Mouse (Mus musculus): ENCODE results near the gene Pdik1l. TPM values are rescaled to one million over a fixed set of nuclear protein-coding genes. Genes with fewer than 3 reads are reported as not detected.

Pdik1l gene
- total RNA-seq (2023), result 15.4 TPM

GRCm38 (mm10) chr4:134287575-134288025, at the start of gene Pdik1l:
Pdik1l (minus strand) TSS chr4:134287895.

GRCm38 (mm10) chr4:134314876-134315275, 27.2 kb upstream of the Pdik1l start, which contains the start of gene Trim63:
Trim63 (plus strand) TSS chr4:134315120.

DNA sequence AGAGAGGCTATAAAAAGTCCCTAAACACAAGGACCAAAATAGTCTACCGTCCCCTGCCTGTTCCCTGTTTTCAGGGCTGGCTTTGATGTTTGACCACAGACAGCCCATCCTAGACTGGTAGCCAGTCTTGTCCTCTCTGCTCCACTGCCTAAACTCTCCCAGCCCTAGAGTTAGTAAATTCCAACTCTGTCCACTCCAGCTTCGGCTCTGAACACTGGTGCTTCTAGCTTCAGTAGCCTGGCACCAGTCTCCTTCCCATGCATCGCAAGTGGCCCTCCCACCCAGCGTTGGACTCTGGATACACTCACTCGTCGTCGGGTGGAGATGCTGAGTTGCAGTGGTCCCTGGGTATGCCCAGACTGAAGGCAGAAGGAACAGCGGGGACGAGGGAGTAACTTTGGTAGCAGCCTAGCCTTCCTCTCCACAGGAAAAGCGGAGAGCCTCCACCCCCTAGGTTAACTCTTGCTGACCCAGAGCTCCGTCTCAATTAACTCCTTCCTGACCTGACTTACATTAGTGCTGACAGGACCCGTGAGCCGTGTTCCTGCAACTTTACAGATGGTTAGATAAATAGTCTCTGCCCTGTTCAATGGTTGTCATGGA, 33.9 kb downstream of the Pdik1l start, which contains the start of gene Grrp1:
Grrp1 (minus strand) TSS at position 385 of the 603 bp plus-strand sequence.

DNA sequence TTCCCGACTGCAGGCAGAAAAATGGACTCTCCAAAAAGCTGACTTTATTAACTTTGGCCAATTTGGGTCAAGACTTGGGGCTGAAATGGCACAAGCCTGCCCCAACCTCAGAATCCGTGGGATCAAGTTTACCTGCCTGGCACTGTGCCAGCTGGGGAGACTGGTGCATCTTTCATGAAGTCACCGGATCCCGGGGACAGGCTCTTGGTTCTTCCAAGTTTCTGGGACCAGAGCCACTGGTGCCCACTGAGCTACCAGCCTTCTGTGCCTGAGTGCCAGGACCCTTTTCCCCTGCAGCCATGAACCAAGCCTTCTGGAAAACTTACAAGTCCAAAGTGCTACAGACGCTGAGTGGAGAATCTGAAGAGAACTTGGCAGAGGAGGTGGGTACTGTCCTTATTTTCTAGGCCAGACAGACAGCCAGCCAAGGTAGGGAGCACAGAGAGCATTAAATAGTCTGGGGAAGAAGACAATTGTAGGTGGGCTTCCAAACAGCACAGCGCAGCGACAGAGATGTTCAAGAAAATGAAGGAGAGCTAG, 40.9 kb downstream of the Pdik1l start, which contains the start of gene Gm30191:
Gm30191 (plus strand) TSS at position 217 of the 540 bp plus-strand sequence.

GRCm38 (mm10) chr4:134245148-134245843, 42.4 kb downstream of the Pdik1l start, which contains the start of gene Zfp593:
Zfp593 (minus strand) TSS chr4:134245592.

DNA sequence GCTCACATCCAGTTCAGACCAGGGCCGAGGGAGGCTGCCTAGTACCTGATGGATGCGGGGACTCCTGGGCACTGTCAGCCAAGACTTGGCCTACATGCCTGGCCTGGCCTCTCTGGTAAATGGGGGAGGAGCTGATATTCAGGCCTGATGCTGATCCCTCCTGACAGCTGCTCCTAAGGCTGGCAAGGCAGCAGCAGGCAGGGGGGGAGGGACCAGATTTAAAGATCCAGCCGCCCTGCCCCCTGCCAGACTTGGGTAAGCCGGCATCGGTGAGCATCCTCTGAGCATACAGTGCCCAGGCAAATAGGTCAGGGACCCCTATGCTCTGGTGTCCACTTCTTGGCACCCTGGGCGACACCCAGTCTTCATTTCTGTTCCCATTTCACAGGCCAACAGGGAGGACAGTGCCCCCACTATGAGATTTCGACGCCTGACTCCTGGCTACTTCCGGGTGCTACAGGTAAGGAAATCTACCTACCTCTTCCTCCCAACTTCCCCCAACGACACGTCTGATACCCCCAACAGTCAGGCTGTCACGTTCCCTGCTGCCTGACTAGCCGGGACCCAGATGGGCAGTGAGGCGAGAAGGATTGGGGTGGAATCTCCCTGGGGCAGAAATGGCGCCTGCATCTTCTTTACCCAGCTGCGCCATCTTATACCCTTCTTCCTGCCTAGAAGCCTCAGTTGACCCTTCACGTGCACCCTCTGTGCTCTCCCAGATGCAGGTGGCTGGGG, 44.0 kb downstream of the Pdik1l start, which contains the start of gene E130218I03Rik:
E130218I03Rik (plus strand) TSS at position 147 of the 735 bp plus-strand sequence.

GRCm38 (mm10) chr4:134238279-134238651, 49.4 kb downstream of the Pdik1l start, which contains the start of gene Cnksr1:
Cnksr1 (minus strand) TSS chr4:134238399.

DNA sequence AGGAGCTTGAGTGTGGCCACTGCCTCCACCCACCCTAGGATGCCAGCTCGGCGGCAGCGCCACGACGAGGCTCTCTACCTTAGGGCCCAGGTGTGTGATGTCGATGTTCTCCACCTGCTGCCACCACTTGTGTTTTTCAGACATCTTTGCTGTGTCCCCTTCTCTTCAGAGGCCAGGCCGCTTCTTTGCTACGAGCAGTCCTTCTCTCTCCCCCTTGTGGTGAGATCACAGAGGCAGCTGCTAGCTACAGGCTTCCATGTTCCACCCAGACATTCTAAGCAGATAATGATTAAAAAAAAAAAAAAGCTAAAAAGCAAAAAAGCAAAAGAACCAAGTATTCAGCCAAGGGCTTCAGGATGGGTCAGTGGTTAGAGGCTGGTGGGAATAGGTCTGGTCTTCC, 60.5 kb downstream of the Pdik1l start, which contains the start of gene Catsper4:
Catsper4 (minus strand) TSS at position 190 of the 400 bp plus-strand sequence.

Other genes starting within 250 kb of the Pdik1l start
- 0.80 TPM for gene Zfp683, start 234.1 kb downstream of the Pdik1l start, total RNA-seq (2023)
- 13.0 TPM for gene Crybg2, start 227.1 kb downstream of the Pdik1l start, total RNA-seq (2023)
- gene Cd52, start 192.8 kb downstream of the Pdik1l start, total RNA-seq (2023), result 1,000 TPM
- 69.4 TPM for gene Ubxn11, start 185.3 kb downstream of the Pdik1l start, total RNA-seq (2023)
- gene Sh3bgrl3, start 159.1 kb downstream of the Pdik1l start, total RNA-seq (2023), result 438 TPM
- 25.1 TPM for gene Cep85, start 100.8 kb downstream of the Pdik1l start, total RNA-seq (2023)
- gene Gm7534, start 84.9 kb downstream of the Pdik1l start, total RNA-seq (2023), result not detected
- not detected for gene Catsper4, start 60.5 kb downstream of the Pdik1l start, total RNA-seq (2023)
- 0.62 TPM for gene Cnksr1, start 49.5 kb downstream of the Pdik1l start, total RNA-seq (2023)
- not detected for gene E130218I03Rik, start 44.2 kb downstream of the Pdik1l start, total RNA-seq (2023)
- 23.0 TPM for gene Zfp593, start 42.3 kb downstream of the Pdik1l start, total RNA-seq (2023)
- not detected for gene Gm30191, start 41.0 kb downstream of the Pdik1l start, total RNA-seq (2023)
- not detected for gene Grrp1, start 33.8 kb downstream of the Pdik1l start, total RNA-seq (2023)
- gene Trim63, start 27.2 kb upstream of the Pdik1l start, total RNA-seq (2023), result not detected
- not detected for gene Slc30a2, start 55.3 kb upstream of the Pdik1l start, total RNA-seq (2023)
- 1.1 TPM for gene Extl1, start 96.0 kb upstream of the Pdik1l start, total RNA-seq (2023)
- 3.2 TPM for gene Pafah2, start 108.4 kb upstream of the Pdik1l start, total RNA-seq (2023)
- gene Stmn1, start 180.4 kb upstream of the Pdik1l start, total RNA-seq (2023), result 43.3 TPM
- 32.7 TPM for gene Paqr7, start 208.8 kb upstream of the Pdik1l start, total RNA-seq (2023)
- gene Aunip, start 223.1 kb upstream of the Pdik1l start, total RNA-seq (2023), result not detected
- 47.8 TPM for gene Mtfr1l, start 247.5 kb upstream of the Pdik1l start, total RNA-seq (2023)

Measured in CD4-positive naive resting alpha-beta T cell, adult 57 days (primary cell).